Mouse (Mus musculus) thymus, adult 2 months (tissue): ENCODE results near the gene Gpr179. TPM values are rescaled to one million over a fixed set of nuclear protein-coding genes. Genes with fewer than 3 reads are reported as not detected.

Experiments
- DNase-seq: peaks from one replicate; pipeline ENCODE4 v3.0.0; 2021
- H3K27ac ChIP-seq: fragments of 200-500 bp; 2 replicates; pipeline ENCODE4 v1.5.1; 2012; ENCODE audit warnings: low read length, control low read depth; ENCODE audit not compliant: control insufficient read depth, insufficient read depth
- H3K27me3 ChIP-seq: fragments of 200-500 bp; 2 replicates; pipeline ENCODE4 v1.6.1; 2012; ENCODE audit warnings: mild to moderate bottlenecking, low read length, moderate library complexity, mixed read lengths; ENCODE audit not compliant: control insufficient read depth, insufficient read depth
- H3K36me3 ChIP-seq: fragments of 200-500 bp; 2 replicates; pipeline ENCODE4 v1.6.1; 2012; ENCODE audit warnings: mild to moderate bottlenecking, low read length, moderate library complexity; ENCODE audit not compliant: control insufficient read depth, insufficient read depth
- H3K4me1 ChIP-seq: fragments of 200-500 bp; replicated peaks from 2 replicates; pipeline ENCODE4 v1.6.1; 2012; ENCODE audit warnings: low read length; ENCODE audit not compliant: control insufficient read depth, insufficient read depth
- H3K4me3 ChIP-seq: fragments of 200-500 bp; 2 replicates; pipeline ENCODE4 v1.5.1; 2012; ENCODE audit warnings: mild to moderate bottlenecking, low read length, control low read depth, moderate library complexity; ENCODE audit not compliant: control insufficient read depth, insufficient read depth
- CTCF ChIP-seq: fragments of 200-500 bp; IDR thresholded peaks from 2 replicates; pipeline ENCODE4 v1.5.1; 2012; ENCODE audit warnings: mild to moderate bottlenecking, control low read depth, low read length, moderate library complexity, borderline replicate concordance; ENCODE audit not compliant: control insufficient read depth, poor library complexity, insufficient read depth; ENCODE audit errors: extremely low read depth
- POLR2A ChIP-seq: fragments of 200-500 bp; IDR thresholded peaks from 2 replicates; pipeline ENCODE4 v1.6.1; 2012; ENCODE audit warnings: mild to moderate bottlenecking, low read length, control low read depth, moderate library complexity; ENCODE audit not compliant: control insufficient read depth, poor library complexity, insufficient read depth; ENCODE audit errors: extremely low read depth
- WGBS: fragments of 180-500 bp; shearing (Covaris S2); methylation state at CpG from one replicate; pipeline ENCODE4 v1.1.7; 2018; 5-methylcytosine and 5-hydroxymethylcytosine counted together
- polyA plus RNA-seq: library from polyadenylated mRNA; depleted of rRNA; stranded (reverse); fragments of >200 nt; gene quantifications from 2 replicates; pipeline ENCODE4 v1.2.3, GENCODE M21; 2012

The Gpr179 gene
- polyA plus RNA-seq, 1 experiment = 0.54 TPM

- DNase-seq = no peak
- H3K27ac ChIP-seq = no peak overlapping the region
- no peaks in the 10 kb centered on the region; the same call in 1 of the 2 replicates for H3K4me1 ChIP-seq
- 85% methylated on average over 7 of the region's 7 CpGs for WGBS
- no peak overlapping the region for H3K4me3 ChIP-seq
- no peak for TF ChIP-seq CTCF
- no peak for TF ChIP-seq POLR2A
- no peaks in the 10 kb centered on the region for H3K36me3 ChIP-seq
- H3K27me3 ChIP-seq = no peaks in the 10 kb centered on the region
These were observed 18.6 kb upstream of the Gpr179 start for GRCm38 (mm10) chr11:97370329-97371091.

- 91% methylated on average over 5 of the region's 5 CpGs for WGBS
- Histone ChIP-seq H3K4me1 (peaks cover 6% of the 10 kb centered on the region), H3K27ac (no peak overlapping the region), H3K36me3 (no peaks in the 10 kb centered on the region), H3K27me3 (no peaks in the 10 kb centered on the region), H3K4me3 (no peak overlapping the region)
- TF ChIP-seq CTCF (no peak), POLR2A (no peak)
- DNase-seq = no peak
These were observed 16.6 kb upstream of the Gpr179 start for GRCm38 (mm10) chr11:97368501-97368900.

- Histone ChIP-seq H3K27me3 (no peaks in the 10 kb centered on the region), H3K27ac (no peak overlapping the region), H3K4me3 (no peak overlapping the region), H3K4me1 (peaks cover 11% of the 10 kb centered on the region), H3K36me3 (no peaks in the 10 kb centered on the region)
- 63% methylated on average over 1 of the region's 1 CpGs for WGBS
- DNase-seq = no peak
- TF ChIP-seq POLR2A (no peak), CTCF (no peak)
These were observed 13.7 kb upstream of the Gpr179 start for GRCm38 (mm10) chr11:97365556-97365955.

- no peak for TF ChIP-seq CTCF
- TF ChIP-seq POLR2A = no peak
- WGBS = 15% methylated on average over 7 of the region's 7 CpGs
- Histone ChIP-seq H3K36me3 (no peaks in the 10 kb centered on the region), H3K27me3 (no peaks in the 10 kb centered on the region), H3K4me1 (peaks cover 11% of the 10 kb centered on the region), H3K27ac (no peak overlapping the region), H3K4me3 (peak overlapping the region; percentile 98)
- peak; percentile 9 for DNase-seq
These were observed 11.7 kb upstream of the Gpr179 start for GRCm38 (mm10) chr11:97363644-97363995.

- Histone ChIP-seq H3K27me3 (no peaks in the 10 kb centered on the region), H3K4me1 (peaks cover 11% of the 10 kb centered on the region), H3K36me3 (no peaks in the 10 kb centered on the region), H3K4me3 (peak overlapping the region; percentile 98), H3K27ac (no peak overlapping the region)
- TF ChIP-seq CTCF (no peak; the same call in 1 of the 2 replicates), POLR2A (0 out of 2 replicates have a peak, but pooled peaks have one; percentile 12)
- peak; percentile 45 for DNase-seq
- under 1% methylated on average over 49 of the region's 49 CpGs for WGBS
These were observed 11.2 kb upstream of the Gpr179 start for GRCm38 (mm10) chr11:97362943-97363643.

- H3K4me1 ChIP-seq = peaks cover 11% of the 10 kb centered on the region
- no peaks in the 10 kb centered on the region for H3K36me3 ChIP-seq
- under 1% methylated on average over 39 of the region's 39 CpGs for WGBS
- TF ChIP-seq POLR2A (no peak), CTCF (no peak; the same call in 1 of the 2 replicates)
- peak; percentile 42 for DNase-seq
- no peaks in the 10 kb centered on the region for H3K27me3 ChIP-seq
- H3K4me3 ChIP-seq = peak overlapping the region; percentile 98
- H3K27ac ChIP-seq = no peak overlapping the region
These were observed 10.7 kb upstream of the Gpr179 start for GRCm38 (mm10) chr11:97362649-97362942.
